Mouse (Mus musculus) liver, postnatal 0 days (tissue): Measurements from ENCODE around the gene Fbxo41. TPM values are rescaled to one million over a fixed set of nuclear protein-coding genes. Genes with fewer than 3 reads are reported as not detected.

Source experiments
- ATAC-seq: fragments of 200-750 bp; cut with Nextera tagmentation; 2 replicates; pipeline ENCODE4 v1.8.0; 2017; ENCODE audit warnings: mild to moderate bottlenecking, moderate library complexity
- DNase-seq: peaks from one replicate; pipeline ENCODE4 v3.0.0-alpha.2; 2016
- H3K27ac ChIP-seq: fragments of 300-500 bp; sonication (generic); 2 replicates; pipeline ENCODE4 v1.5.1; 2014; ENCODE audit warnings: antibody characterized with exemption, moderate library complexity, mild to moderate bottlenecking, low read depth
- H3K27me3 ChIP-seq: fragments of 300-500 bp; sonication (generic); 2 replicates; pipeline ENCODE4 v1.6.1; 2014; ENCODE audit warnings: low read length, control low read depth, mixed read lengths; ENCODE audit not compliant: insufficient read depth
- H3K36me3 ChIP-seq: fragments of 300-500 bp; sonication (generic); replicated peaks from 2 replicates; pipeline ENCODE4 v1.6.1; 2014; ENCODE audit warnings: mild to moderate bottlenecking, control low read depth, low read length, moderate library complexity, mixed read lengths; ENCODE audit not compliant: insufficient read depth
- H3K4me1 ChIP-seq: fragments of 300-500 bp; sonication (generic); 2 replicates; pipeline ENCODE4 v1.6.1; 2014; ENCODE audit warnings: antibody characterized with exemption, mild to moderate bottlenecking, control low read depth; ENCODE audit not compliant: insufficient read depth
- H3K4me2 ChIP-seq: fragments of 300-500 bp; sonication (generic); 2 replicates; pipeline ENCODE4 v1.6.1; 2014; ENCODE audit warnings: low read depth, mild to moderate bottlenecking, low read length, moderate library complexity, mixed read lengths
- H3K4me3 ChIP-seq: fragments of 300-500 bp; sonication (generic); 2 replicates; pipeline ENCODE4 v1.5.1; 2014; ENCODE audit warnings: low read depth, low read length
- H3K9ac ChIP-seq: fragments of 300-500 bp; sonication (generic); replicated peaks from 2 replicates; pipeline ENCODE4 v1.6.1; 2014; ENCODE audit warnings: mild to moderate bottlenecking, moderate library complexity
- H3K9me3 ChIP-seq: fragments of 300-500 bp; sonication (generic); 2 replicates; pipeline ENCODE4 v1.6.1; 2016; ENCODE audit warnings: mild to moderate bottlenecking, control low read depth, low read length, mixed read lengths
- CTCF ChIP-seq: sonication (generic); IDR thresholded peaks from 2 replicates; pipeline ENCODE4 v1.5.1; 2016; ENCODE audit warnings: antibody characterized with exemption, low read depth
- EP300 ChIP-seq: IDR thresholded peaks from 2 replicates; pipeline ENCODE4 v1.6.1; 2016; ENCODE audit warnings: antibody characterized with exemption, low read depth, mild to moderate bottlenecking
- WGBS: fragments of 180-500 bp; shearing (Covaris S2); extraction: QIAGEN DNeasy Blood & Tissue Kit; methylation state at CpG from one replicate; pipeline ENCODE4 v1.1.7; 2014; ENCODE audit not compliant: insufficient replicate concordance; 5-methylcytosine and 5-hydroxymethylcytosine counted together
- polyA plus RNA-seq: library from polyadenylated mRNA; unstranded; fragments of >200 nt; fragmentation: Nextera tagmentation; extraction: Ambion mirVana; gene quantifications from 2 replicates; pipeline ENCODE4 v1.2.1, GENCODE M21; 2015

Fbxo41 gene
- polyA plus RNA-seq, 1 experiment from 2014 or later, result not detected

DNA sequence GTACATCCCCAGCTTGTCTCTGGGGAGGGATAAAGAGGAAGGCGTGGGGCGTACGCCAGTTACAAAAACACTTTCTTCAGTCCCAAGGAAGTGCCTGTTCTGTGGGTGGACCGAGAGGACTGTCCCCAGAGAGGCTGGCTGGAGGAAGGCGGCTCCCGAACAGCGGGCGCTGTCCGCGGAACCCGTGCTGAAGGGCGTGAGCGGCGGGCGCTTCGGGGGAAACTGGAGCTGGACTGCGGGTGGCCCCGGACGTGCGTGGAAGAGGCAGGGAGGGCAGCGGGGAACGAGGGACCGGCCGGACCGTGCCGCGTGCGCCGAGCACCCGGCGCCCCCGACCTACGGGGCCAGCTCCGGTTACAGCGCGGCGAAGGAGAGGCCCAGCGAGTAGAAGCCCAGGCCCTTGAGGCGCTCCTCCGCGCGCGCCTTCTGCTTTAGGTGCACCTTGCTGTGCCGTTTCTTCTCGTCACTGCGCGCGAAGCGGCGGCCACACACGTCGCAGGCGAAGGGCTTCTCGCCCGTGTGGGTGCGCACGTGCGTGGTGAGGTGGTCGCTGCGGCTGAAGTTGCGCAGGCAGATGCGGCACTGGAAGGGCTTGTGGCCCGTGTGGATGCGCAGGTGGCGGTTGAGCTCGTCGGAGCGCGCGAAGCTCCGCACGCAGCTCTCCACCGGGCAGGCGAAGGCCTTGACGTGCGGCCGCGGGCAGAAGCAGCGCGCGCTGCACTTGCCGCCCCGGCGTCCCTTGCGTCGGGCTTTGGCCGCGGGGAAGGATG is 8.7 kb upstream of the Fbxo41 start:
- H3K4me3 ChIP-seq, result no peak overlapping the region
- no peaks in the 10 kb centered on the region for H3K36me3 ChIP-seq
- no peak for TF ChIP-seq EP300
- no peak for TF ChIP-seq CTCF
- ATAC-seq, result no peak
- no peak overlapping the region for H3K9ac ChIP-seq
- WGBS, result under 1% methylated on average over 81 of the region's 88 CpGs
- no peak overlapping the region for H3K4me2 ChIP-seq
- H3K9me3 ChIP-seq, result no peaks in the 10 kb centered on the region
- peak; percentile 58 for DNase-seq
- peaks cover 61% of the 10 kb centered on the region for H3K27me3 ChIP-seq
- peaks cover 7% of the 10 kb centered on the region; the same call in 1 of the 2 replicates for H3K4me1 ChIP-seq
- no peak overlapping the region for H3K27ac ChIP-seq

DNA sequence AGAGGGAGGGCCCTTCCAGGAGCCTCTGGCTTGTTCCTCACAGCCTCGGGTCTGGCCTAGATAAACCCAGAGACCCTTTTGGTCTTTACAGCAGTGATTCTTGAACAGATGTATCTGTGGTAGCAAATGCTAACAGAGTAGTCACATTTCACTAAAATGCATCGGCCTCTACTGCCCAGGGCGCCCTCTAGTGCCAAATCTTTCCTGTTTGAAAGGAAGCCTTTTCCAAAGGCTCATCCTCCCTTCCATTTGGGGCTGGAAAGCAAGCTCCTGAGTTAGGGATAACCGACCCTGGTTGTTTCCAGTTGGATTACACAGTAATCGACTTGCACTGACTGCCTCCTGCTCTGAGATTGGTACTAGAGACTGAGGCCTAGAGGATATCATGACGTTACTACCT is 7.7 kb upstream of the Fbxo41 start:
- Histone ChIP-seq H3K4me3 (no peak overlapping the region), H3K4me1 (peaks cover 7% of the 10 kb centered on the region; the same call in 1 of the 2 replicates), H3K36me3 (no peaks in the 10 kb centered on the region), H3K27me3 (peaks cover 55% of the 10 kb centered on the region), H3K27ac (no peak overlapping the region), H3K4me2 (no peak overlapping the region), H3K9ac (no peak overlapping the region), H3K9me3 (no peaks in the 10 kb centered on the region)
- 2% methylated on average over 6 of the region's 6 CpGs for WGBS
- no peak for ATAC-seq
- TF ChIP-seq CTCF (peak; percentile 56), EP300 (no peak)
- DNase-seq, result peak; percentile 33

DNA sequence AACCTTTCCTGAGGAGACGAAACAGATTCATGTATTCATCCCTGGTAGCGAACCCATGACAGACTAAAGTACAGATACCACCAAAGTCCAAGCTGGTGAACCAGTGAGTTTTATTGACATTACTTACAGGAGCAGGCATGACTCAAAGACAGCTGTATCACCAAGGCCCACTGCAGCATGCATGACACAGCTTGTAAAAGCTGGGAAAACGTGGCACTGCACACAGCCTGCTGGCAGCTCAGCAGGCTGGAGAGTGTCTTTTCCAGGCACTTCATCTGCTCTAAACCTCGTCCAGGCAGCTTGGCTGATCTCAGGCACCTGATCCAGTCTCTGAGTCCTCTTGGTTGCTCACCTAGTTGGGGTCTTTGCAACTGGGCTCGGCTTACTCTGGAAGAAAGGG is 5.8 kb upstream of the Fbxo41 start:
- no peak for DNase-seq
- TF ChIP-seq EP300, result no peak
- TF ChIP-seq CTCF, result no peak
- 43% methylated on average over 5 of the region's 5 CpGs for WGBS
- Histone ChIP-seq H3K4me2 (no peak overlapping the region), H3K4me1 (peaks cover 6% of the 10 kb centered on the region; the same call in 1 of the 2 replicates), H3K9me3 (no peaks in the 10 kb centered on the region), H3K27ac (no peak overlapping the region), H3K36me3 (no peaks in the 10 kb centered on the region), H3K4me3 (no peak overlapping the region), H3K27me3 (peaks cover 45% of the 10 kb centered on the region), H3K9ac (no peak overlapping the region)
- no peak for ATAC-seq

DNA sequence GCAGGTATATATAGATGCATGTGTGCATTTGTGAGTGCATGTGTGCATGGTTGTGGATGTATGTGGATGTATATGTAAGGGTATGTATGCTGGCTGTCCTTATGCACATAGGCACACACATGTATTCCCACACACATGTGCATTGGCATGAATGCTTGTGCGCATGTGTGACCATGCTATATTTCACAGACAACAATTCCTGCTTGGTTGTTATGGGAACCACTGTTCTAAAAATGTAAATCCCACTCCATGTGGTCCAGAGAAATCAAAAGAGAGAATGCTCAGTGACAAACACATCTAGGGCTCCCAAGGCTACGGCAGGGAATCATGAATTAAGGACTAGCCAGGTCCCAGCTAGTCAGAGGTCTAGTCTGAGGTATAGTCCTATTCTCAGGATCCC is 2.1 kb upstream of the Fbxo41 start:
- TF ChIP-seq EP300 (no peak), CTCF (no peak)
- no peak for ATAC-seq
- 69% methylated on average over 2 of the region's 2 CpGs for WGBS

DNA sequence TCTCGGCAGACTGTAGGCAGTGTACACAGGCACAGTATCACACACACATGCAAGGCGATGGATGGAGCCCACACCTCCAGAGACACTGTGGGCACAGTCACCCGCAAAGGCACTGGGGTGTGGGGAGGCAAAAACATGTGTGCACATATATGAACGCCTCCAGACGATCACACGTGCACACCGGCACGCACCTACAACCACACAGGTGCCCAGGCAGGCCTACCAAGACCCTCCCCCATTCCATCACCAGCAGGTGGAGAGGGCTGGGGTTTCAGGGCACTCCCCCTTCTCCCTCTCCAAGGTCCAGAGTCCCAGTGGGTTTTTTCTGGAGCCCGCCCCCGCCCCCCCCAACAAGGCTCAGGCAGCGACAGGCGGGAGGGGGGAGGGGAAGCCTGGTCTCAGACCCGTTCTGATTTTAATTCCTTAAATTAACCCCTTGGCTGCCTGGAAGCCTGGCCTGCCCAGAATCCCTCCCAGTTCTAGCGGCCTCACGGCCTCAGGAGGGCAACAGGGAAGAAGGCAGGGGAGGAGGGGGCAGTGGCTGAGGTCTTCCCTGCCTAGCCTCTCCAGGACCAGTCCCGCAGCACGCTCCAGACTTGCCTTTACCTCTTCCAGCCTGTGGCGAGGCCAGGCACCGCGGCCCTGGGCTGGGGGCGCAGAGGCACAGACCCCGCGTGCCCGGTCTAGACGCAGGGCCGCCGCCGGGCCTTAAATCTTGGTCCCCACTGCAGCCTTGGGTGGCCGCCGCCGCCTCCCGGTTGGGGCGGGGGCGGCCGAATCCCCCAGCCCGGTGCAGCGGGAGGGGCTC is 487 bp downstream of the Fbxo41 start:
- no peak overlapping the region for H3K27ac ChIP-seq
- H3K4me3 ChIP-seq, result peak overlapping the region; percentile 52
- peaks cover 7% of the 10 kb centered on the region for H3K4me1 ChIP-seq
- 5% methylated on average over 36 of the region's 37 CpGs for WGBS
- DNase-seq (no peak), ATAC-seq (no peak)
- no peaks in the 10 kb centered on the region for H3K9me3 ChIP-seq
- no peaks in the 10 kb centered on the region for H3K36me3 ChIP-seq
- H3K9ac ChIP-seq, result no peak overlapping the region
- TF ChIP-seq CTCF (no peak), EP300 (no peak)
- peak overlapping the region; percentile 80 for H3K4me2 ChIP-seq
- peaks cover 26% of the 10 kb centered on the region for H3K27me3 ChIP-seq

More for the DNA sequence above, 2.1 kb upstream of the Fbxo41 start:
- Histone ChIP-seq H3K9ac (no peak overlapping the region), H3K36me3 (no peaks in the 10 kb centered on the region), H3K9me3 (no peaks in the 10 kb centered on the region), H3K4me3 (no peak overlapping the region), H3K27ac (no peak overlapping the region), H3K4me1 (peaks cover 7% of the 10 kb centered on the region), H3K27me3 (peaks cover 27% of the 10 kb centered on the region), H3K4me2 (no peak overlapping the region)
- no peak for DNase-seq

DNA sequence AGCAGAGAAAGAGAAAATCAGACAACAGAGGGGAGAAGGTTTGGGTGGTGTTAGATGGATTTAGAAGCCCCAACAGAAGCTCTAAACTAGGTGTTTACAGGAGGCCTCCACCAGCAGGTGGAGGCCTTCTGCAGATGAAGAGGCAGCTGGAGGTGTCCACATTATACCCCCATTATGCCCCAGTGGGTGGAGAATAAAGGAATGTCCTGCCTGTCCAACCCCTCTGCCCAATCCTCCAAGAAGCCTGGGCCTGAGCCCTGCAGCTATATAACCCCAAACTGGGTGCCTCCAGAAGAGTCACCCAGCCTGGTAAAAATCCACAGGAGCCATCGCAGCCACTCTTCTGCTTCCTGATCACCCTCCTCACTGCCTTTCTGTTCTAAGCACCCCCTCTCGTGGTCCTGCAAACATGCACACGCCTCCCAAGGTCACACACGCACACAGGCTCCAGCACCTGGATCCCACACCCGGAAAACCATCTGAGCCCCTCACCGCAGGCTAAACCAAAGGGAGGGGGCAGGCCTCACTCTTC is 1.2 kb downstream of the Fbxo41 start:
- no peak overlapping the region for H3K9ac ChIP-seq
- H3K4me2 ChIP-seq, result no peak overlapping the region
- H3K36me3 ChIP-seq, result no peaks in the 10 kb centered on the region
- ATAC-seq, result no peak
- peaks cover 7% of the 10 kb centered on the region for H3K4me1 ChIP-seq
- H3K4me3 ChIP-seq, result no peak overlapping the region
- peaks cover 26% of the 10 kb centered on the region for H3K27me3 ChIP-seq
- H3K27ac ChIP-seq, result no peak overlapping the region
- WGBS, result 11% methylated on average over 6 of the region's 6 CpGs
- TF ChIP-seq CTCF (no peak), EP300 (no peak)
- H3K9me3 ChIP-seq, result no peaks in the 10 kb centered on the region
- DNase-seq, result no peak
